Mouse (Mus musculus): Measurements from ENCODE around the gene Itk. TPM values are rescaled to one million over a fixed set of nuclear protein-coding genes. Genes with fewer than 3 reads are reported as not detected.

Gene Itk
- 53.5 TPM for polyA plus RNA-seq (2015; fragmentation: Illumina TruSeq; extraction: RNeasy Lipid Tissue Mini Kit (QIAGEN cat#74804); ENCODE audit: insufficient read depth, low replicate concordance)

GRCm38 (mm10) chr11:46389336-46390117 is at the start of gene Itk:
Gene Itk, minus strand, starts transcription at chr11:46389515.

GRCm38 (mm10) chr11:46436760-46437458 is 47.6 kb upstream of the Itk start, which contains the start of gene Med7:
Gene Med7, plus strand, starts transcription at chr11:46436925.

GRCm38 (mm10) chr11:46396167-46396859 is 7.0 kb upstream of the Itk start, which contains the start of gene Fam71b:
Gene Fam71b, plus strand, starts transcription at chr11:46396559.

GRCm38 (mm10) chr11:46312523-46313035 is 76.7 kb downstream of the Itk start, which contains the start of gene Cyfip2:
Gene Cyfip2, minus strand, starts transcription at chr11:46312859.

Other genes starting within 250 kb of the Itk start
- gene Nipal4, start 223.0 kb downstream of the Itk start, polyA plus RNA-seq (2015; fragmentation: Illumina TruSeq; extraction: RNeasy Lipid Tissue Mini Kit (QIAGEN cat#74804); ENCODE audit: insufficient read depth, low replicate concordance), result 1.1 TPM
- not detected for gene Fndc9, start 154.0 kb downstream of the Itk start, polyA plus RNA-seq (2015; fragmentation: Illumina TruSeq; extraction: RNeasy Lipid Tissue Mini Kit (QIAGEN cat#74804); ENCODE audit: insufficient read depth, low replicate concordance)
- 104 TPM for gene Cyfip2, start 76.7 kb downstream of the Itk start, polyA plus RNA-seq (2015; fragmentation: Illumina TruSeq; extraction: RNeasy Lipid Tissue Mini Kit (QIAGEN cat#74804); ENCODE audit: insufficient read depth, low replicate concordance)
- gene Fam71b, start 7.0 kb upstream of the Itk start, polyA plus RNA-seq (2015; fragmentation: Illumina TruSeq; extraction: RNeasy Lipid Tissue Mini Kit (QIAGEN cat#74804); ENCODE audit: insufficient read depth, low replicate concordance), result 2.8 TPM
- gene Med7, start 47.4 kb upstream of the Itk start, polyA plus RNA-seq (2015; fragmentation: Illumina TruSeq; extraction: RNeasy Lipid Tissue Mini Kit (QIAGEN cat#74804); ENCODE audit: insufficient read depth, low replicate concordance), result 72.8 TPM
- gene Havcr2, start 65.4 kb upstream of the Itk start, polyA plus RNA-seq (2015; fragmentation: Illumina TruSeq; extraction: RNeasy Lipid Tissue Mini Kit (QIAGEN cat#74804); ENCODE audit: insufficient read depth, low replicate concordance), result 37.9 TPM
- not detected for gene Gm12169, start 134.7 kb upstream of the Itk start, polyA plus RNA-seq (2015; fragmentation: Illumina TruSeq; extraction: RNeasy Lipid Tissue Mini Kit (QIAGEN cat#74804); ENCODE audit: insufficient read depth, low replicate concordance)
- not detected for gene BC053393, start 182.0 kb upstream of the Itk start, polyA plus RNA-seq (2015; fragmentation: Illumina TruSeq; extraction: RNeasy Lipid Tissue Mini Kit (QIAGEN cat#74804); ENCODE audit: insufficient read depth, low replicate concordance)
- not detected for gene Dppa1, start 239.7 kb upstream of the Itk start, polyA plus RNA-seq (2015; fragmentation: Illumina TruSeq; extraction: RNeasy Lipid Tissue Mini Kit (QIAGEN cat#74804); ENCODE audit: insufficient read depth, low replicate concordance)